Mouse (Mus musculus): ENCODE data around the gene Ak7.

GRCm38 (mm10) chr12:105785000-105785774, 79.4 kb downstream of the Ak7 start:
- TF ChIP-seq POLR2A (IDR thresholded peaks at IDR 0.05; ENCODE audit: borderline replicate concordance, low read depth, low read length) (no peak), CTCF (IDR thresholded peaks at IDR 0.05; ENCODE audit: low read depth, low read length) (no peak)

All from bone marrow macrophage, adult 2 months (primary cell).